Mouse (Mus musculus): ENCODE results near the gene Nkx1-2. TPM values are rescaled to one million over a fixed set of nuclear protein-coding genes. Genes with fewer than 3 reads are reported as not detected.
A peak's percentile ranks its signal among the peaks of the same experiment; 100 is the strongest.

Gene Nkx1-2
- polyA plus RNA-seq (2016; fragmentation: Nextera tagmentation; extraction: Ambion mirVana) = 2.6 and 2.9 TPM in 2 replicates

DNA sequence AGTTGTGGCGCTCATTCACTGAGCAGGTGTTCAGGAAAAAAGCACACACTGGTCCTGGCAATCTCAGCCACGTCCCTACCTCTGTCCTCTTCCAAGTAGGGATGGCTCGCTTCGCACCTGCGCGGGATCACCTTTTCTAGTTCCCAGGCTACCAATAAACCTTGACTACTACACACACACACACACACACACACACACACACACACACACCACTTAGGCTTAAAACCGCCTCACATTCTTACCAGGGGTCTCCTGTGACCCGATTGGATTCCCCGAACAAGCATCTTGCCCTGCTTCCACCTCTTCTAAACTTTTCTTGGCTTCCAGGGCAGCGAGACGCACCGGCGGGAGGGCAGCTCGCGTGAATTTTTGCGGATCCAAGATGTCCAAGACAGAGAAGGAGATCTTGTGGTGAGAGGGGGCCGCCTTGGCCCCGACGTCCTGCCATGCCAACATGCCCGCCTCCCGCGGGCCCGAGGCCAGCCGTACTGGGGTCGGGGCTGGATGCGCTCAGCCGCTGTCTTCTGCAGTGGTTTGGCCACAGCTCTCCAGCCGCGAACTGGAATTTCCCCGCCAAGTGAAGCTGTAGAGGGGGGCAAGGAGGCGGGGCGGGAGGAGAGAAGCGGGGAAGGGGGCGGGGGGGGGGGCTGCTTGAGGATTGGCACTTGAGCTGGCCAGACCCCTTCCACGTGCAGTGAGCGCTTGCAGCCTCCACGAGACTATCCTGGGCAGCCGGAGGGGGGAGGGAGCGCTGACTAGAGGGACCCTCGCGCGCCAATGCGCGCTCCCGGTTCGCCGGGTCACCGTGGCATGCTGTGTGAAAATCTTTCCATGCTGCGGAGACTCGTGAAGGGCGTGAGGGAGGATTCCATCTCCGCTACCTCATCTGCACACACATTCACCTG, at the start of gene Nkx1-2:
Gene Nkx1-2 (minus strand): TSS at position 567 of the 905 bp plus-strand sequence.
- Histone ChIP-seq H3K4me1 (peaks cover 40% of the 10 kb centered on the region), H3K9ac (replicated peaks) (no peak within 1 kb of the TSS; the same call in 1 of the 2 replicates)
- under 1% methylated on average over 48 of the region's 52 CpGs for WGBS

DNA sequence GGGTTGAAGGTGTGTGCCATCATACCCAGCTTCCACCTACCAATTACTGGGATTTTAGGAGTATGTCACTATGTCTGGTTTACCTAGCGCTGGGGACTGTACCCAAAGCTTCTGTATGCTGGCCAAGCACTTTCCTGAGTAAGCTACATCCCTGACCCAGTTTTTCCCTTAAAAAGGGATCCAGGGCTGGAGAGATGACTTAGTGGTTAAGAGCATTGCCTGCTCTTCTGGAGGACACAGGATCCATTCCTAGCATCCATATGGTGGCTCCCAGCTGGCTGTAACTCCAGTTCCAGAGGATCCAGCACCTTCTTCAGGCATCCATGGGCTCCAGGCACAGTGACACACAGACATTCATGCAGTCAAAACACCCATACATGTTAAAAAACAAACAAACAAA, 47.1 kb upstream of the Nkx1-2 start:
- Histone ChIP-seq H3K4me1 (no peaks in the 10 kb centered on the region), H3K9ac (replicated peaks) (no peak overlapping the region), H3K4me3 (no peak overlapping the region), H3K27me3 (no peaks in the 10 kb centered on the region), H3K4me2 (replicated peaks) (no peak overlapping the region), H3K36me3 (no peaks in the 10 kb centered on the region), H3K9me3 (no peaks in the 10 kb centered on the region), H3K27ac (replicated peaks) (no peak overlapping the region)
- no peak for ATAC-seq (ENCODE audit: low FRiP score, low read depth)
- 96% methylated on average over 1 of the region's 1 CpGs for WGBS

More for the DNA sequence above, at the start of gene Nkx1-2:
- Histone ChIP-seq H3K4me2 (replicated peaks) (peak within 1 kb of the TSS; percentile 64), H3K9me3 (no peaks in the 10 kb centered on the region), H3K27ac (replicated peaks) (no peak within 1 kb of the TSS), H3K36me3 (no peaks in the 10 kb centered on the region), H3K27me3 (peaks cover 92% of the 10 kb centered on the region), H3K4me3 (peak within 1 kb of the TSS; percentile 38)
- no peak for ATAC-seq (ENCODE audit: low FRiP score, low read depth)

DNA sequence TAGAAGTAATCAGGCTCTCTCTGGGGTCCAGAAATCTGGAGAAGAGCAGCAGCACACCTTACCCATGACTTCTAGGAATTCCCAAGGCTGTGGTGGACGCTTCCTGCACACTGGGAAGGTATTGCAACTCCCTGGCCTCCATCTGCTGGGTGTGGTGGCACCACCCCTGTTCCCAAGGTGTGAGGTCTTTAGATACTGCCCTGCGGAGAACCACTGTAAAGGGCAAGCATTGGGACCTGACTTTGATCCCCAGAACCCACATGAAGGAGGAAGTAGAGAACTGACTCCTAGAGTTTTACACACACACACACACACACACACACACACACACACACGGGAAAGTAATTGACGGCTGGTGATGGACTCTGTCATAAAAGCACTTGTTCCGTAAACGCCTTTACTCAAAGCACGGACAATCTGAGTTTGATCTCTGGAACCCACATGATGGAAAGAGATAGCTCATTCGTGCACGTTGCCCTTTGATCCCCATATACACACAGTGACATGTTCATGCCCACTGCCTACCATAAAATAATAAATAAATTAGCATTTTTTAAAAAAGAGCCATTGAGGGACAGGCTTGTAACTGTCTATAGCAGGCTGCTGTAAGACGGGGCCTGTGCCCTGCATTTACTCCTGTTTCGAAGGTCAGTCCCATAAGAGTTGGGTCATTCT, 45.3 kb upstream of the Nkx1-2 start:
- H3K27me3 ChIP-seq = no peaks in the 10 kb centered on the region
- no peak overlapping the region for H3K4me3 ChIP-seq
- no peak overlapping the region for H3K9ac ChIP-seq (replicated peaks)
- no peak for ATAC-seq (ENCODE audit: low FRiP score, low read depth)
- H3K4me1 ChIP-seq = 0 out of 2 replicates have a peak, but pooled peaks cover 5% of the 10 kb centered on the region
- no peaks in the 10 kb centered on the region for H3K36me3 ChIP-seq
- no peak overlapping the region for H3K27ac ChIP-seq (replicated peaks)
- WGBS = 86% methylated on average over 11 of the region's 11 CpGs
- no peak overlapping the region for H3K4me2 ChIP-seq (replicated peaks)
- no peaks in the 10 kb centered on the region for H3K9me3 ChIP-seq

DNA sequence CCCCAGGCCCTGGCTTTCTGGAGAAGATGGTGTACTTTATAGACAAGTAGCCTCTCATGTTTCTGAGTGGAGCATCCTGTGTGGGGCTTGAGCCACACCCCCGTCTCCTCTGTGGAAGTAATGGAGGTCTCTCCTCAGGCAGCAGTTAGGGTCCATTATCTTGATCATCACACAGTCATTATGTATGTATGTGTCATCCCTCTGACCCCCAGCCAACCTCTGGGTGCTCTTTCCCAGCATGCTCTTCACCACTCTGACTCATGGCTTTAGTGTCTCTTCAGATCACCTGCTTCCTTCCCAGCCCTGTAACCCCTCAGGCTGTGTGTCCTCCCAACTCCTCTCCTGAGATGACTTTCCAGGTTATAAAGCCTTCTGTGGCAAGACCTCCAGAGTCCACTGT, 42.2 kb upstream of the Nkx1-2 start:
- WGBS = 79% methylated on average over 1 of the region's 1 CpGs
- Histone ChIP-seq H3K9ac (replicated peaks) (no peak overlapping the region), H3K27me3 (0 out of 2 replicates have a peak, but pooled peaks cover under 1% of the 10 kb centered on the region), H3K4me3 (no peak overlapping the region), H3K4me2 (replicated peaks) (no peak overlapping the region), H3K27ac (replicated peaks) (no peak overlapping the region), H3K36me3 (no peaks in the 10 kb centered on the region), H3K4me1 (peaks cover 15% of the 10 kb centered on the region; the same call in 1 of the 2 replicates), H3K9me3 (no peaks in the 10 kb centered on the region)
- ATAC-seq (ENCODE audit: low FRiP score, low read depth) = no peak

DNA sequence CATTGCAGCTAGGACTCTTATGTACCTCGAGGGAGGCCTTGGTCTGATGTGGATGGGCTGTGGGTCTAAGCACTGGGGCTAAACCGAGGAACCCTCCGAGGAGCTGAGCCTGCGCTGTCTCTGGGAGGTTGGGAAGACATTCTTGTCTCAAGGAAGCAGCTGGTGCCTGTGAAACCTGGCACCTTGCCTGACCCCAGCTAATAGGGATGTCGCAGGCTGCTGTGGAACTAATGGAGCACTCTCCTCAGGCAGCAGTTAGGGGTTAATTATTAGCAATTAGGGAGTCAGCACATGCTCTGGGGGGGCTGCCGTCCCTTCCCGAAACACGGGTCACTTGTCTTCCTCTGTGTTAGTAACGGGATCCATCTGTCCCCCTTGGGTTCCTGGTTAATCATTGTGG, 41.5 kb upstream of the Nkx1-2 start:
- Histone ChIP-seq H3K4me3 (no peak overlapping the region), H3K27me3 (peaks cover 7% of the 10 kb centered on the region), H3K9ac (replicated peaks) (no peak overlapping the region), H3K4me1 (peaks cover 15% of the 10 kb centered on the region; the same call in 1 of the 2 replicates), H3K27ac (replicated peaks) (no peak overlapping the region), H3K9me3 (no peaks in the 10 kb centered on the region), H3K36me3 (no peaks in the 10 kb centered on the region), H3K4me2 (replicated peaks) (no peak overlapping the region)
- no peak for ATAC-seq (ENCODE audit: low FRiP score, low read depth)
- WGBS = 55% methylated on average over 9 of the region's 9 CpGs

DNA sequence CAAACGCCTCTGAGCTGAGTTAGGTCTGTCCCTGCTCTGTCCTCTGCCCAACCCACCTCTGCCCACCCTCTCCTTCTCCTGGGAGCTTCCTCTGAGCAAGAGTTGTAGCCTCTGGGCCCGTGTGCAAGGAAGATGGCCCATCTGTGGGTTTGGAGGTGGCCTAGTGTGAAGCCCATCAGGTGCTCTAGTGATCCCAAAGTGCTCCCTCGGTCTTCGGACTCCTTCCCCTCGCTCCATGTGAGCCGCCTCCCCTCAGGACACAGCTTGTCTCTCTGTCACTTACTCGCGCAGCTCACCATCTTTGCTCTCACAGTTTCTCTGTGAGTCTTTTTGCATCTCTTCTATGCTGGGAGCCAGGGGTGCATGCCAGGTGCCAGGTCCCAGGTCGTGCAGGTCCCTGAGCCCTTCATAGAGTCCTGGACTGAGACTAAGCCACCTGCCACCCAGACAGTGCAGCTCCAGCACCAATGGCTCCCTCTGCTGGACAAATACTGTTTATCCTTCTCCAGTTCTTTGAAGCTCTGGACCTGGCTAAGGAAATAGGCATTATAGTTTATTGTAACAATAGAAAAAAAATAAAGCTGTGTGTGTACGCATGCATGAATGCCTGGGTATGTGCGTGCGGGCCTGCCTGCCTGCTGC, 39.1 kb upstream of the Nkx1-2 start:
- H3K27me3 ChIP-seq = peaks cover 16% of the 10 kb centered on the region
- no peak overlapping the region for H3K4me2 ChIP-seq (replicated peaks)
- ATAC-seq (ENCODE audit: low FRiP score, low read depth) = peak; percentile 52; the same call in 1 of the 2 replicates
- H3K9me3 ChIP-seq = no peaks in the 10 kb centered on the region
- 57% methylated on average over 12 of the region's 12 CpGs for WGBS
- peaks cover 15% of the 10 kb centered on the region; the same call in 1 of the 2 replicates for H3K4me1 ChIP-seq
- no peak overlapping the region for H3K9ac ChIP-seq (replicated peaks)
- H3K27ac ChIP-seq (replicated peaks) = no peak overlapping the region
- H3K4me3 ChIP-seq = no peak overlapping the region
- H3K36me3 ChIP-seq = no peaks in the 10 kb centered on the region

DNA sequence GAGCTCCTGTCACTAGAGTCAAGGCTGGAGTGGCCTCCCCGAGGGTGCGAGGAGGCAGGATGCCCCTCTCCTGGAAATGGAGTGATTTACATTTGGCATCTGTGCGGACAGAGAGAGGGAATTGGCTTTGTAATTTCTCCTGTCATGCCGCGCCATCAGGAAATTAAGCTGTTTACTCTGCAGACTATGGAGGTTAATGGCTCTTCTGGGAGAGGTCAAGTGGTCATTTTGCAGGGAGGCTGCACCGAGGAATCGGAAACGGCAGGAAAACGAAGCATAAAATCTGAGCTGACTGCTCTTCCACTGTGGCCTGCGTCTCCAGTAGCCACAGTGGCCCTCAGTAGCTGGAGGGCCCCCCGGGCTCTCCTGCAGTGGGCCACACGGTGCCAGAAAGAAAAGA, 37.9 kb upstream of the Nkx1-2 start:
- H3K27me3 ChIP-seq = peaks cover 16% of the 10 kb centered on the region
- peaks cover 15% of the 10 kb centered on the region; the same call in 1 of the 2 replicates for H3K4me1 ChIP-seq
- H3K9me3 ChIP-seq = no peaks in the 10 kb centered on the region
- ATAC-seq (ENCODE audit: low FRiP score, low read depth) = no peak
- WGBS = 26% methylated on average over 12 of the region's 12 CpGs
- H3K9ac ChIP-seq (replicated peaks) = 0 out of 2 replicates have a peak overlapping the region, but pooled peaks have one; percentile 21
- no peaks in the 10 kb centered on the region for H3K36me3 ChIP-seq
- H3K27ac ChIP-seq (replicated peaks) = no peak overlapping the region
- no peak overlapping the region for H3K4me3 ChIP-seq
- H3K4me2 ChIP-seq (replicated peaks) = no peak overlapping the region

DNA sequence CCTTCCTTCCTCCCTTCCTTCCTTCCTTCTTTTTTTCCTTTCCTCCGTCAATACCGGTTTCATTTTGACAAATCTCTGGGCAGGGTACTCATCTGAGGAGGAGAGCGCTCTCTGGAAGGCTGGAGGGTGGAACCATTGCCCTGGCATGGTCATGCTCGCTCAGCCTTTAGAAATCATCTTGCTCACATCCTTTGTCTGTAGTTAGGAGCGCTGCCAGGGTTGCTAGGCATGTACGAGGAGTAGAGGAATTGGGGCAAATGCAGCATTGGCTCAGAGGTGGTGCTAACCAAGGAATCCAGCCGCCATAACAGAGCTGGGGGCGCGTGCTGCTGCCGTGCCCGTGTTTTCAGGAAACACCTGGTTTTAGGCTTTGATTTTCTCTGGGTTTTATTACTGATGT, 31.9 kb upstream of the Nkx1-2 start:
- Histone ChIP-seq H3K36me3 (no peaks in the 10 kb centered on the region), H3K4me1 (no peaks in the 10 kb centered on the region; the same call in 1 of the 2 replicates), H3K27ac (replicated peaks) (no peak overlapping the region), H3K27me3 (peaks cover 18% of the 10 kb centered on the region), H3K4me2 (replicated peaks) (no peak overlapping the region), H3K9ac (replicated peaks) (no peak overlapping the region), H3K9me3 (no peaks in the 10 kb centered on the region), H3K4me3 (no peak overlapping the region)
- ATAC-seq (ENCODE audit: low FRiP score, low read depth) = no peak
- WGBS = 84% methylated on average over 11 of the region's 11 CpGs

DNA sequence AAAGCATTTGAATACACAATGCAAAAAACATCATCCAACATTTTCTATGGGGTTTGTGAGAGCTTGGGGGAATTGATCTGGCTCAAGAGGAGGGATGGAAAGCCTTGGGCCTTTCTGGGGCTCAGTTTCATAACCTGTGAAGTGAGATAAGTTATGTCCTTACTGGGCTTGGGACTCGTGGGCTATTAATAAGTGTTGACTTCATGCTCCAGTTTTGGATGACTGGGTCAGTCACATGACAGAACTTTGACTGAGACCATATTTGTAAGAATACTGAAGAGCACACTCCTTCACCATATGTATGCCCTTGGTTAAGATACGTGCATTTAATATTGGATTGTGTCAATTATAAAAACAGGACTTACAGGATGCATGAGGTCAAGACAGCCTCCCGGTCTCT, 28.0 kb upstream of the Nkx1-2 start:
- 91% methylated on average over 3 of the region's 3 CpGs for WGBS
- no peaks in the 10 kb centered on the region; the same call in 1 of the 2 replicates for H3K4me1 ChIP-seq
- no peaks in the 10 kb centered on the region for H3K9me3 ChIP-seq
- no peaks in the 10 kb centered on the region for H3K36me3 ChIP-seq
- H3K9ac ChIP-seq (replicated peaks) = no peak overlapping the region
- no peak for ATAC-seq (ENCODE audit: low FRiP score, low read depth)
- H3K4me2 ChIP-seq (replicated peaks) = no peak overlapping the region
- no peak overlapping the region for H3K27ac ChIP-seq (replicated peaks)
- H3K4me3 ChIP-seq = no peak overlapping the region
- H3K27me3 ChIP-seq = peaks cover 6% of the 10 kb centered on the region; the same call in 1 of the 2 replicates

DNA sequence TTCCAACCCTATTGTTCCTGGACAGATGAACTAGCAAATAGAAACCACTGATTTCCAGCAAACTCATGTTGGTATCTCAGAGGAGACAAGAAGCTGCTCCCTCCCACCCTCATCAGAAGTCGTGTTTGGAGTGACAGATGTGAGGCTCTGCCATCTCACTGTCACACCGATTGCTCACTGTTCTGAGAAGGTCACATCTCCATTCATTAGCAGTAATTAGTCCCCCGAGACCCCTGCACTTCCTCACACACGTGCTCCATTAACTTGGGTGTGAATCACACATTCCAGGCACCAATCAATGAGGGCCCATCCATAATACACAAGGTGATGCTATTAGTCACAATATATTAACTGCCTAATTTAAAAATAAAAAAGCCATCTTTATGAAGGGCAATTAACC, 26.7 kb upstream of the Nkx1-2 start:
- Histone ChIP-seq H3K27me3 (peaks cover 6% of the 10 kb centered on the region; the same call in 1 of the 2 replicates), H3K4me1 (no peaks in the 10 kb centered on the region; the same call in 1 of the 2 replicates), H3K4me3 (no peak overlapping the region), H3K9me3 (no peaks in the 10 kb centered on the region), H3K4me2 (replicated peaks) (no peak overlapping the region), H3K27ac (replicated peaks) (no peak overlapping the region), H3K9ac (replicated peaks) (no peak overlapping the region), H3K36me3 (no peaks in the 10 kb centered on the region)
- 61% methylated on average over 4 of the region's 4 CpGs for WGBS
- ATAC-seq (ENCODE audit: low FRiP score, low read depth) = no peak

DNA sequence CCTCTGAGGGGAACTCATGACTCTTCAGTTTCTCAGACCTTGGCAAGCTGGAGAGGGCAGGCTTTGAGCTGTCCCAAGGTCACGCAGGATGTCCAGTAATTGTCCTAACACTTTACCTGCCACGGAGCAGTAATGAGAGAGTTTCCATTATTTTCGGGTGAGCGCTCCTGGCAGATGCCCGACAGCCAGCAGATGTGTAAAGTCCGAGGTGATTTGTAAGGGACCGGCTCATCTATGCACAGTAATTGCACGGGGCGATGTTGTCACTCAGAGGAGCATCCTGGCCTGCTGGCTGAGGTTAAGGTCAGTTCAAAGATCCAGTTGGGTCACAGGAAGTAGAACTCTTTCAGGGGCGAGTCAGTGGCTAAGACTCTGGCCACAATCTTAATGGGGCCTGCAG, 24.7 kb upstream of the Nkx1-2 start:
- Histone ChIP-seq H3K4me2 (replicated peaks) (no peak overlapping the region), H3K36me3 (no peaks in the 10 kb centered on the region), H3K9me3 (no peaks in the 10 kb centered on the region), H3K27ac (replicated peaks) (no peak overlapping the region), H3K9ac (replicated peaks) (no peak overlapping the region), H3K4me1 (no peaks in the 10 kb centered on the region), H3K4me3 (no peak overlapping the region), H3K27me3 (no peaks in the 10 kb centered on the region; the same call in none of the 2 replicates)
- WGBS = 84% methylated on average over 10 of the region's 10 CpGs
- ATAC-seq (ENCODE audit: low FRiP score, low read depth) = no peak
